Comparison of ENCODE assay signal across 8 mouse cellular contexts in the genomic region with DNA sequence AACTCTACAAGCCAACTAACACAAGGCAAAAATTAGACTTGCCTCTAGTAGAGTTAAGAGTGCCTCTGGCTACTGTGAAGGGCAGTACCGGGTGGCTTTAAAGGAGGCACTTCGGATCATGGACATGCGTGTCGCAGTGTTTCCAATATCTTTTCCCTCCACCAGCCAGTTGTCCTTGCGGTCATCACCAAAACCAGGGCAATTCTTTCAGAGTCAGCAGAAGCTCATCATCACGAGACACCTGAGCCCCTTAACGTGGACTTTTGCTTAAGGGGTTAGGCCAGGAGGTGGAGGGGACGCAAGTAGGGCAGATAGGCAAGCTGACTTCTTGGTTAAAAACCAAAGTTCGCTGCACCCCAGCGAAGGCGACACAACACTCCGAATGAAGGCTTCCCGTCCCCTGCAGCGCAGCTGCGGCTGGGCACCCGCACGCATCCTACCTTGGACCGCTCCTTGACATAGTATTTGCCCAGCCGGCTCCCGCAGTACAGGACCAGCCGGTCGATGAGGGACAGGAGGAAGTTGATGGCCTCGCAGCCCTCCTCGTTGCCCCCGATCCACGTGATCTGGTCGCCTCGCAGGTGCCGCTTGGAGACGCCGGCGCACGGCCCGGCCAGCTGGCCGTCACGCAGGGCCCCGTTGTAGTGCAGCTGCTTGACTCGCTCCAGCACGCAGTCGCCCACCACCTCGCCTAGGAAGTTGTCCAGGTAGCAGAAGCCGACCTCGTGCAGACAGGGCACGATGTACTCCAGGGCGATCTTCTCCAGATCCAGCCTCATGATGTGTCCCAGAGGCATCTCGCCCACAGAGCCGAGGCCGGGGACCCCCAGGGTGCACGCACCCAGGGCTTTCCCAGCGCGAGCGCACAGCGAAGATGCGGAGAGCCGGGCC. TPM values are rescaled to one million over a fixed set of nuclear protein-coding genes. Genes with fewer than 3 reads are reported as not detected.
DNase-seq lines count a peak whose midpoint lies in the region; ATAC-seq and TF ChIP-seq lines count a peak whose summit lies in the region.

No protein-coding gene starts in this region.

- peak overlapping the region; percentile 81 for H3K4me2 ChIP-seq in forebrain, embryonic 15.5 days (replicated peaks)
- peak overlapping the region; percentile 89 for H3K4me2 ChIP-seq in intestine, embryonic 15.5 days (replicated peaks)
- peak overlapping the region; percentile 73 for H3K4me2 ChIP-seq in liver, embryonic 16.5 days (ENCODE audit: low read depth, low read length)
- H3K4me2 ChIP-seq in neural tube, embryonic 13.5 days, result peak overlapping the region; percentile 99

- no peaks in the 10 kb centered on the region for H3K36me3 ChIP-seq in forebrain, embryonic 15.5 days
- H3K36me3 ChIP-seq in intestine, embryonic 15.5 days, result no peaks in the 10 kb centered on the region
- no peaks in the 10 kb centered on the region for H3K36me3 ChIP-seq in liver, embryonic 16.5 days (ENCODE audit: control insufficient read depth, insufficient read depth)
- no peaks in the 10 kb centered on the region for H3K36me3 ChIP-seq in neural tube, embryonic 13.5 days

- ATAC-seq in forebrain, embryonic 15.5 days (replicated peaks), result peak; percentile 63
- peak; percentile 58 for ATAC-seq in intestine, embryonic 15.5 days
- ATAC-seq in liver, embryonic 16.5 days (ENCODE audit: low read depth), result peak; percentile 33
- ATAC-seq in neural tube, embryonic 13.5 days (ENCODE audit: low read depth), result peak; percentile 71

- peaks cover 3% of the 10 kb centered on the region; the same call in 1 of the 2 replicates for H3K4me1 ChIP-seq in lung, adult 2 months (ENCODE audit: control insufficient read depth, insufficient read depth, low read length)
- peaks cover 36% of the 10 kb centered on the region for H3K4me1 ChIP-seq in forebrain, embryonic 15.5 days
- H3K4me1 ChIP-seq in intestine, embryonic 15.5 days (replicated peaks), result peaks cover 21% of the 10 kb centered on the region
- peaks cover 11% of the 10 kb centered on the region for H3K4me1 ChIP-seq in liver, embryonic 16.5 days (ENCODE audit: control insufficient read depth, low read depth, low read length)
- peaks cover 35% of the 10 kb centered on the region for H3K4me1 ChIP-seq in neural tube, embryonic 13.5 days (replicated peaks)

- WGBS in lung, adult 2 months, result 4% methylated on average over 55 of the region's 55 CpGs
- 4% methylated on average over 55 of the region's 55 CpGs for WGBS in forebrain, embryonic 15.5 days
- 1% methylated on average over 55 of the region's 55 CpGs for WGBS in intestine, embryonic 15.5 days
- WGBS in liver, embryonic 16.5 days (ENCODE audit: insufficient replicate concordance), result under 1% methylated on average over 55 of the region's 55 CpGs
- 4% methylated on average over 55 of the region's 55 CpGs for WGBS in neural tube, embryonic 13.5 days

- H3K9ac ChIP-seq in forebrain, embryonic 15.5 days (replicated peaks), result peak overlapping the region; percentile 49
- peak overlapping the region; percentile 90 for H3K9ac ChIP-seq in intestine, embryonic 15.5 days
- peak overlapping the region; percentile 61 for H3K9ac ChIP-seq in liver, embryonic 16.5 days (ENCODE audit: low read depth, low read length)
- H3K9ac ChIP-seq in neural tube, embryonic 13.5 days, result peak overlapping the region; percentile 75

- no peaks in the 10 kb centered on the region for H3K9me3 ChIP-seq in forebrain, embryonic 15.5 days
- no peaks in the 10 kb centered on the region for H3K9me3 ChIP-seq in intestine, embryonic 15.5 days
- no peaks in the 10 kb centered on the region for H3K9me3 ChIP-seq in liver, embryonic 16.5 days (replicated peaks; ENCODE audit: control insufficient read depth, low read length)
- H3K9me3 ChIP-seq in neural tube, embryonic 13.5 days, result no peaks in the 10 kb centered on the region

- no peak for TF ChIP-seq POLR2A in lung, adult 2 months (IDR thresholded peaks at IDR 0.05; ENCODE audit: borderline replicate concordance, extremely low read depth, low read depth, low read length)

- TF ChIP-seq CTCF in lung, adult 2 months (IDR thresholded peaks at IDR 0.05; ENCODE audit: insufficient read depth, low read length), result no peak

- H3K4me3 ChIP-seq in lung, adult 2 months (replicated peaks; ENCODE audit: extremely low read depth, low read depth, low read length), result peak overlapping the region; percentile 41
- peak overlapping the region; percentile 44 for H3K4me3 ChIP-seq in forebrain, embryonic 15.5 days
- H3K4me3 ChIP-seq in intestine, embryonic 15.5 days (replicated peaks), result peak overlapping the region; percentile 79
- H3K4me3 ChIP-seq in liver, embryonic 16.5 days (ENCODE audit: low read depth, low read length), result peak overlapping the region; percentile 67
- H3K4me3 ChIP-seq in neural tube, embryonic 13.5 days, result peak overlapping the region; percentile 54

- DNase-seq in lung, adult 2 months, result no peak
- DNase-seq in lung, postnatal 36 days, result no peak
- DNase-seq in adrenal gland, postnatal 14 days, result peak; percentile 34
- no peak for DNase-seq in c-Kit-positive CD71-positive TER-119-positive erythroid progenitor cells, embryonic 14.5 days (ENCODE audit: low spot score)

- H3K27me3 ChIP-seq in forebrain, embryonic 15.5 days, result no peaks in the 10 kb centered on the region
- H3K27me3 ChIP-seq in intestine, embryonic 15.5 days (replicated peaks), result no peaks in the 10 kb centered on the region
- peaks cover 33% of the 10 kb centered on the region for H3K27me3 ChIP-seq in liver, embryonic 16.5 days (ENCODE audit: control insufficient read depth, insufficient read depth, low read depth, low read length)
- H3K27me3 ChIP-seq in neural tube, embryonic 13.5 days, result peaks cover 31% of the 10 kb centered on the region

- no peak overlapping the region for H3K27ac ChIP-seq in forebrain, embryonic 15.5 days (replicated peaks)
- peak overlapping the region; percentile 88 for H3K27ac ChIP-seq in intestine, embryonic 15.5 days
- H3K27ac ChIP-seq in liver, embryonic 16.5 days (ENCODE audit: low read length), result peak overlapping the region; percentile 43; the same call in 1 of the 2 replicates
- H3K27ac ChIP-seq in neural tube, embryonic 13.5 days (replicated peaks), result no peak overlapping the region

RNA-seq across cellular contexts. Expression of a gene that starts 0.7 kb away (rescaled TPM):
- 1.9 and 9.2 TPM in 2 replicates for polyA plus RNA-seq in lung, adult 2 months (2012; rRNA removed)
- total RNA-seq in adrenal gland, postnatal 14 days (2021), result 3.0 and 6.6 TPM in 2 replicates
- 7.1 and 7.7 TPM in 2 replicates for polyA plus RNA-seq in forebrain, embryonic 15.5 days (2015; fragmentation: Nextera tagmentation; extraction: Ambion mirVana)
- polyA plus RNA-seq in intestine, embryonic 15.5 days (2015; fragmentation: Nextera tagmentation; extraction: Ambion mirVana), result 54.2 and 57.9 TPM in 2 replicates
- polyA plus RNA-seq in liver, embryonic 16.5 days (2015; fragmentation: Nextera tagmentation; extraction: Ambion mirVana), result 3.7 and 5.0 TPM in 2 replicates
- polyA plus RNA-seq in neural tube, embryonic 13.5 days (2015; fragmentation: Nextera tagmentation; extraction: Ambion mirVana), result 5.8 and 6.1 TPM in 2 replicates

Comparison
In these comparisons a context has a peak if more than half of its experiments do, and no peak if none do; other contexts are left out.
1. H3K27ac ChIP-seq: peak in intestine, embryonic 15.5 days (single experiment) and liver, embryonic 16.5 days (single experiment); none in forebrain, embryonic 15.5 days (single experiment) and neural tube, embryonic 13.5 days (single experiment).
2. Peak in every context shown above with its lines, with median percentiles within 50 percentile points of each other: H3K4me3 ChIP-seq, ATAC-seq, H3K4me2 ChIP-seq and H3K9ac ChIP-seq.